ENCODE assay signal across 8 mouse cellular contexts in genomic region chr8:121906542-121907512, GRCm38 (mm10). TPM values are rescaled to one million over a fixed set of nuclear protein-coding genes. Genes with fewer than 3 reads are reported as not detected.
A peak's percentile ranks its signal among the peaks of the same experiment; 100 is the strongest.
DNase-seq lines count a peak whose midpoint lies in the region; ATAC-seq and TF ChIP-seq lines count a peak whose summit lies in the region.

No protein-coding gene starts in this region.

- peak overlapping the region; percentile 72 for H3K9ac ChIP-seq in forebrain, embryonic 11.5 days (ENCODE audit: low read length)
- peak overlapping the region; percentile 66 for H3K9ac ChIP-seq in intestine, embryonic 14.5 days (ENCODE audit: low read length)
- peak overlapping the region; percentile 69 for H3K9ac ChIP-seq in lung, embryonic 14.5 days
- H3K9ac ChIP-seq in neural tube, embryonic 13.5 days, result peak overlapping the region; percentile 78

- under 1% methylated on average over 71 of the region's 72 CpGs for WGBS in forebrain, embryonic 11.5 days
- under 1% methylated on average over 62 of the region's 72 CpGs for WGBS in intestine, embryonic 14.5 days
- WGBS in lung, embryonic 14.5 days, result under 1% methylated on average over 71 of the region's 72 CpGs
- WGBS in neural tube, embryonic 13.5 days, result under 1% methylated on average over 67 of the region's 72 CpGs

- peak; percentile 69 for ATAC-seq in forebrain, embryonic 11.5 days (replicated peaks; ENCODE audit: low FRiP score)
- peak; percentile 38 for ATAC-seq in intestine, embryonic 14.5 days (replicated peaks; ENCODE audit: low FRiP score, low TSS enrichment, low read depth)
- peak; percentile 55 for ATAC-seq in lung, embryonic 14.5 days (ENCODE audit: insufficient read depth)
- ATAC-seq in neural tube, embryonic 13.5 days (ENCODE audit: low read depth), result peak; percentile 74

- peak overlapping the region; percentile 97 for H3K4me2 ChIP-seq in forebrain, embryonic 11.5 days (ENCODE audit: low read depth, low read length, severe bottlenecking)
- peak overlapping the region; percentile 95 for H3K4me2 ChIP-seq in intestine, embryonic 14.5 days (ENCODE audit: low read length)
- H3K4me2 ChIP-seq in lung, embryonic 14.5 days, result peak overlapping the region; percentile 99
- H3K4me2 ChIP-seq in neural tube, embryonic 13.5 days, result peak overlapping the region; percentile 92

- TF ChIP-seq CTCF in lung, embryonic 14.5 days (IDR thresholded peaks at IDR 0.05; ENCODE audit: low read depth), result no peak

- peaks cover 6% of the 10 kb centered on the region; the same call in 1 of the 2 replicates for H3K27me3 ChIP-seq in forebrain, embryonic 11.5 days (ENCODE audit: control insufficient read depth, insufficient read depth, low read length)
- 0 out of 2 replicates have a peak, but pooled peaks cover 3% of the 10 kb centered on the region for H3K27me3 ChIP-seq in intestine, embryonic 14.5 days (replicated peaks; ENCODE audit: control insufficient read depth, insufficient read depth, low read length)
- no peaks in the 10 kb centered on the region for H3K27me3 ChIP-seq in lung, embryonic 14.5 days (ENCODE audit: insufficient read depth, low read length)
- peaks cover 11% of the 10 kb centered on the region for H3K27me3 ChIP-seq in neural tube, embryonic 13.5 days

- H3K9me3 ChIP-seq in forebrain, embryonic 11.5 days (ENCODE audit: control insufficient read depth, low read length), result no peaks in the 10 kb centered on the region
- H3K9me3 ChIP-seq in intestine, embryonic 14.5 days (ENCODE audit: control insufficient read depth, low read length), result no peaks in the 10 kb centered on the region
- H3K9me3 ChIP-seq in lung, embryonic 14.5 days (ENCODE audit: low read depth, low read length), result no peaks in the 10 kb centered on the region
- no peaks in the 10 kb centered on the region for H3K9me3 ChIP-seq in neural tube, embryonic 13.5 days

- H3K4me1 ChIP-seq in forebrain, embryonic 11.5 days (replicated peaks; ENCODE audit: control insufficient read depth, insufficient read depth, low read length), result peaks cover 10% of the 10 kb centered on the region; the same call in 1 of the 2 replicates
- peaks cover 28% of the 10 kb centered on the region for H3K4me1 ChIP-seq in intestine, embryonic 14.5 days (replicated peaks; ENCODE audit: control insufficient read depth, insufficient read depth, low read length)
- peaks cover 9% of the 10 kb centered on the region; the same call in 1 of the 2 replicates for H3K4me1 ChIP-seq in lung, embryonic 14.5 days (ENCODE audit: insufficient read depth)
- peaks cover 38% of the 10 kb centered on the region for H3K4me1 ChIP-seq in neural tube, embryonic 13.5 days (replicated peaks)

- peak; percentile 47 to 62 for DNase-seq in layer of hippocampus, adult 18-20 months (ENCODE audit: low spot score in 2 of 2)
- DNase-seq in layer of hippocampus, postnatal 25 days (ENCODE audit: extremely low spot score in 1 of 2, low spot score in 1 of 2), result no peak
- DNase-seq in adrenal gland, postnatal 25 days, result peak; percentile 26
- DNase-seq in forebrain, embryonic 11.5 days (ENCODE audit: low spot score), result peak; percentile 71
- DNase-seq in intestine, embryonic 14.5 days (ENCODE audit: low spot score), result peak; percentile 80
- peak; percentile 61 for DNase-seq in lung, embryonic 14.5 days
- peak; percentile 36 for DNase-seq in yolk sac, embryonic 10.5 days (ENCODE audit: low spot score)

- H3K27ac ChIP-seq in forebrain, embryonic 11.5 days (ENCODE audit: low read depth, low read length), result no peak overlapping the region
- H3K27ac ChIP-seq in intestine, embryonic 14.5 days (ENCODE audit: low read depth), result no peak overlapping the region
- no peak overlapping the region; the same call in 1 of the 2 replicates for H3K27ac ChIP-seq in lung, embryonic 14.5 days (ENCODE audit: low read depth)
- H3K27ac ChIP-seq in neural tube, embryonic 13.5 days (replicated peaks), result peak overlapping the region; percentile 70

- peak overlapping the region; percentile 78 for H3K4me3 ChIP-seq in forebrain, embryonic 11.5 days (ENCODE audit: low read depth, low read length)
- peak overlapping the region; percentile 76 for H3K4me3 ChIP-seq in intestine, embryonic 14.5 days (ENCODE audit: low read depth, low read length)
- H3K4me3 ChIP-seq in lung, embryonic 14.5 days (ENCODE audit: low read depth, low read length), result peak overlapping the region; percentile 80
- H3K4me3 ChIP-seq in neural tube, embryonic 13.5 days, result peak overlapping the region; percentile 78

- no peaks in the 10 kb centered on the region for H3K36me3 ChIP-seq in forebrain, embryonic 11.5 days (ENCODE audit: control insufficient read depth, insufficient read depth, low read length)
- H3K36me3 ChIP-seq in intestine, embryonic 14.5 days (ENCODE audit: control insufficient read depth, insufficient read depth, low read length), result no peaks in the 10 kb centered on the region
- H3K36me3 ChIP-seq in lung, embryonic 14.5 days (ENCODE audit: insufficient read depth), result peaks cover 1% of the 10 kb centered on the region; the same call in 1 of the 2 replicates
- H3K36me3 ChIP-seq in neural tube, embryonic 13.5 days, result no peaks in the 10 kb centered on the region

RNA-seq across cellular contexts. Expression of gene Slc7a5, which starts 0.7 kb away (rescaled TPM):
- 10 to 100 TPM; 52.8 to 55.7 TPM for total RNA-seq in layer of hippocampus, adult 18-20 months (2021)
- 10 to 100 TPM; 66.6 to 75.5 TPM for total RNA-seq in layer of hippocampus, postnatal 25 days (2021)
- 56.6 and 57.8 TPM in 2 replicates for total RNA-seq in adrenal gland, postnatal 25 days (2021)
- 37.1 and 43.0 TPM in 2 replicates for polyA plus RNA-seq in forebrain, embryonic 11.5 days (2014; fragmentation: Nextera tagmentation; extraction: Ambion mirVana)
- polyA plus RNA-seq in intestine, embryonic 14.5 days (2014; fragmentation: Nextera tagmentation; extraction: Ambion mirVana), result 19.8 and 26.4 TPM in 2 replicates
- polyA plus RNA-seq in lung, embryonic 14.5 days (2014; fragmentation: Nextera tagmentation; extraction: Ambion mirVana), result 27.3 and 28.8 TPM in 2 replicates
- polyA plus RNA-seq in neural tube, embryonic 13.5 days (2015; fragmentation: Nextera tagmentation; extraction: Ambion mirVana), result 38.7 and 38.9 TPM in 2 replicates

RNA-seq across cellular contexts. Expression of gene Car5a, which starts 37.9 kb away (rescaled TPM):
- total RNA-seq in layer of hippocampus, adult 18-20 months (2021), result under 1 TPM; 0.25 to 0.54 TPM
- total RNA-seq in layer of hippocampus, postnatal 25 days (2021), result not detected
- 1.6 TPM in 1 of 2 replicates, not detected in the other for total RNA-seq in adrenal gland, postnatal 25 days (2021)
- not detected in 2 replicates for polyA plus RNA-seq in forebrain, embryonic 11.5 days (2014; fragmentation: Nextera tagmentation; extraction: Ambion mirVana)
- polyA plus RNA-seq in intestine, embryonic 14.5 days (2014; fragmentation: Nextera tagmentation; extraction: Ambion mirVana), result not detected in 2 replicates
- not detected in 2 replicates for polyA plus RNA-seq in lung, embryonic 14.5 days (2014; fragmentation: Nextera tagmentation; extraction: Ambion mirVana)
- 0.23 and 0.31 TPM in 2 replicates for polyA plus RNA-seq in neural tube, embryonic 13.5 days (2015; fragmentation: Nextera tagmentation; extraction: Ambion mirVana)

RNA-seq across cellular contexts. Expression of gene Banp, which starts 42.7 kb away (rescaled TPM):
- total RNA-seq in layer of hippocampus, adult 18-20 months (2021), result 10 to 100 TPM; 49.9 to 58.2 TPM
- total RNA-seq in layer of hippocampus, postnatal 25 days (2021), result 10 to 100 TPM; 39.4 to 41.7 TPM
- total RNA-seq in adrenal gland, postnatal 25 days (2021), result 33.2 and 35.7 TPM in 2 replicates
- 53.1 and 60.9 TPM in 2 replicates for polyA plus RNA-seq in forebrain, embryonic 11.5 days (2014; fragmentation: Nextera tagmentation; extraction: Ambion mirVana)
- 36.6 and 41.1 TPM in 2 replicates for polyA plus RNA-seq in intestine, embryonic 14.5 days (2014; fragmentation: Nextera tagmentation; extraction: Ambion mirVana)
- 42.1 and 43.8 TPM in 2 replicates for polyA plus RNA-seq in lung, embryonic 14.5 days (2014; fragmentation: Nextera tagmentation; extraction: Ambion mirVana)
- polyA plus RNA-seq in neural tube, embryonic 13.5 days (2015; fragmentation: Nextera tagmentation; extraction: Ambion mirVana), result 59.9 and 60.1 TPM in 2 replicates

Comparison
In these comparisons a context has a peak if more than half of its experiments do, and no peak if none do; other contexts are left out.
1. DNase-seq: peak in layer of hippocampus, adult 18-20 months (2 of 2), adrenal gland, postnatal 25 days (single experiment), forebrain, embryonic 11.5 days (single experiment), intestine, embryonic 14.5 days (single experiment), lung, embryonic 14.5 days (single experiment) and yolk sac, embryonic 10.5 days (single experiment); none in layer of hippocampus, postnatal 25 days (0 of 2).
2. Peak in every context shown above with its lines, with median percentiles within 50 percentile points of each other: ATAC-seq, H3K4me2 ChIP-seq, H3K4me3 ChIP-seq and H3K9ac ChIP-seq.